Mouse (Mus musculus) cerebellum, adult 18-20 months (tissue): ENCODE data around the gene Dpysl5.

Experiments used
- DNase-seq, 2 experiments: peaks; one replicate each; pipeline ENCODE4 v3.0.0; 2021

Gene Dpysl5

GRCm38 (mm10) chr5:30824124-30824988, 113.0 kb downstream of the Dpysl5 start:
- DNase-seq, result no peak

DNA sequence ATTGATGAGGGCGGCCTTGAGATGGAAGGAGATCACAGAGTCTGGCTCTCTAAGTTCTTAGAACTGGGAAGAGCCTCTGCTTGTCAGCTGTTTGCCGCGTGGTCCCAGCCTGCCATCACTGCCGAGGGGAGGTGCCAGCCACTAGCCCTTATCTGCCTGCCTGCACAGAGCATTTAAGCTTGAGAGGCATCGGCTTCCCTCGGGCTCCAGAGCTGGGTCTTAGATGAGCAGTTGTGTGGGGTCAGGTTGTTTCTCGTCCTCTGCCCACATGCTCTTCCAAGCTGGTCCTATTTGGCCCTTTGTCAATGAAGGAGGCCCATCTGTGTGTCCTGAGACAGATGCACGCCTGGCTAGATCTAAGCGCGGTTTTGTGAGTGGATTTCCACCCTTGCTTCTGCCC, 113.8 kb downstream of the Dpysl5 start:
- peak; percentile 28 to 42 for DNase-seq

DNA sequence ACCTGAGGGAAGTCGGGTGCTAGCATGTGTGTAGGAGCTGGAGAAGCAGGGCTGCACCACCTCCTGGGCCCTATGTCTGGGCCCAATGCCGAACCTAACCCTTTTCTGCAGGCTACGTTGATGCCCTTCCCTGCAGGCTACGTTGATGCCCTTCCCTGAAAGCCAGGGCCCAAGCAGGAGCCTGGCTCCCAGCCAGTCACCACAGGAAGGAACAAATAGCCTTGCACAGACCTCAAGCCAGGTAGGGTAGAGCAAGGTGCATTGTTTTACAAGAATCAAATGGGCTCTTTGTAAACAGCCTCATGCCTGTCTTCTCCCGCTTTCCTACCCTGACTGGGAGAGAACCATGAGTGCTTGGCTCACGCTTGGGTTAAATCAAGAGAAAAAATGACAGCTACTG, 114.5 kb downstream of the Dpysl5 start:
- DNase-seq, result peak; percentile 78 to 79

- no peak for DNase-seq
Measured at GRCm38 (mm10) chr5:30833416-30833815, 122.1 kb downstream of the Dpysl5 start.

GRCm38 (mm10) chr5:30839731-30840130, 128.4 kb downstream of the Dpysl5 start:
- DNase-seq, result no peak

- no peak for DNase-seq
Measured at GRCm38 (mm10) chr5:30841896-30842295, 130.5 kb downstream of the Dpysl5 start.
